Mouse (Mus musculus) right cerebral cortex, adult 2 months (tissue): ENCODE measurements at regions not wholly inside any gene's neighbourhood (a gene's known extent, or its start where the extent isn't known, plus 50 kb on each side); places are given as distances from the start of the nearest gene placed in this dataset.
A peak's percentile ranks its signal among the peaks of the same experiment; 100 is the strongest.

Experiments used
- DNase-seq, 2 experiments: peaks; one replicate each; pipeline ENCODE4 v3.0.0; 2021 to 2022; ENCODE audit warnings: low spot score in 2 of 2

- DNase-seq = no peak
Observed at GRCm38 (mm10) chr14:73952511-73952910, 291.5 kb downstream of the Gm21750 start.

- DNase-seq = no peak
Observed at GRCm38 (mm10) chr14:73978694-73979093, 317.7 kb downstream of the Gm21750 start.

DNA sequence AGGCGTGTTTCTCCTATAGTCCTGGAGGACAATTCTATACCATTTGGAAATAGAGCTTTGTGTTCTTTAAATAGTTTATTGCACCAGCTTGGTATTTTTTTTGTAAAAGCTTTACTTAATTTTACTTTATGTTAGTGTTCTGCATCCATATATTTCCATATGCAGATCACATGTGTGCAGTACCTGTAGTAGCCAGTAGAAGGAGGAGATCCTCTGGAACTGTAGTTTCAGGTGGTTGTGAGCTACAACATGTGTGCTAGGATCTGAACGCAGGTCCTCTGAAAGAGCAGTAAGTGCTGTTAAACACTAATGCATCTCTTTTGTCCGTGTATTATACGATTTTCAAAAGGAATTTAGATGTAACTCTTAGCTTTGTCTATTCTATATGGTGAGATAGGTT, 335.2 kb downstream of the Gm21750 start:
- DNase-seq = no peak

DNA sequence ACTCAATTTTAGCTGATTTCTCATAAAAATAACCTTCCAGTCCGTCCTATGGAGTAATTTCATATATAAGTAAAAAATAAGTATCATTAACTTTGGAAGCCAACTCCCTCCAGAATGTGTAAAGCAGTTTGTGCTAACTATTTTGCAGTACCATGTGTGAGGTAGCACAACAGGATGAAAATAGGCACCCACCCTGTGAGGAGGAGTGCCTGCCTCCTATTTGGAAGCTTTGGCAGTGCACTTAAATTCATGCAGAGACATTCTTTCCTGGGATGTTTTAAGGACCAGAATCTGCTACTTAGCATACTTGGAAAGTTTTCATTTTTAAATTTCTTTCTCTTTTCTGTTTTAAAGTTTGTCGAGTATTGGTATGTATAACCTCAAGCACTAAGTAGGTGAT, 336.8 kb downstream of the Gm21750 start:
- no peak for DNase-seq

DNA sequence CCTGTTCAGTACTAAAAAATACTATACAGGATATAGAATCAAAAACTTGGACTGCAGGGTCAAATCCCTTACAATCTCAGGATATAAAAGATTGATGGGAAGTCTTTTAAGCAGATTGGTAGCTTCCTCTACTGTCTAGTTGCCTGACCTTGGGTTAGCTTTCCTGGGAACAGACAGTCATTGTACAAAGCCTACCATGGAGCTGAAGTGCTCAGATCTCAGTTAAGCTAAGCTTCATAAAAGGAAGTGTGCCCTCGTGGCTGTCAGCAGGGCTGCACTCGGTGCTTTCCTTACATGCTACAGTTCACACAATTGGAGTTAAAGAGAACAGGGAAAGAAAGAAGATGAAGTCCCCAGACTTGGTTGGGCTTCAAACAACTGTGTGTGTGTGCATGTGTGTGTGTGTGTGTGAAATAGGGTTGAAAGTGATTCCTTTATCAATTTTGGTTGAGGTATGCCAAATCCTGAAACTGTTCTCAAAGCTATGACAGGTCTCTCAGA, 338.4 kb downstream of the Gm21750 start:
- DNase-seq = no peak

GRCm38 (mm10) chr14:74006911-74007310, 345.9 kb downstream of the Gm21750 start:
- no peak for DNase-seq

GRCm38 (mm10) chr14:74011555-74011954, 350.5 kb downstream of the Gm21750 start:
- DNase-seq = no peak

DNA sequence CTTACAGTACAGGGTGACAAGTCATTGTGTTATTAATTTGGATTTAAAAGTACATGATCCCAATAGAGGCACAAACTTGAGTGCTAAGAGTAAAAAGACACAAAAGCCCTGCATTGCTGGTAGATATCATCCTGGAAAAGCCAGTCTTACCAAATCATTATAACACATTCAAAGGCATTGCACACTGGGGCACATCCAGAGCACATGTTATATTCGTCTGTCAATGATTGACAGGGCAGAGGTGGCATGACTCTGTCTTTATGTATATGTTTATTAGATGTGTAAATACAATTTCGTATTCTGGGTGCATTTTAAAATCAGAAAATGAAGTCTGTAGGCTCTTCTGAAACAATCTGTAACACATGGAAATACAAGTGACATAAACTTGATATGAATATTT, 358.4 kb downstream of the Gm21750 start:
- no peak for DNase-seq

DNA sequence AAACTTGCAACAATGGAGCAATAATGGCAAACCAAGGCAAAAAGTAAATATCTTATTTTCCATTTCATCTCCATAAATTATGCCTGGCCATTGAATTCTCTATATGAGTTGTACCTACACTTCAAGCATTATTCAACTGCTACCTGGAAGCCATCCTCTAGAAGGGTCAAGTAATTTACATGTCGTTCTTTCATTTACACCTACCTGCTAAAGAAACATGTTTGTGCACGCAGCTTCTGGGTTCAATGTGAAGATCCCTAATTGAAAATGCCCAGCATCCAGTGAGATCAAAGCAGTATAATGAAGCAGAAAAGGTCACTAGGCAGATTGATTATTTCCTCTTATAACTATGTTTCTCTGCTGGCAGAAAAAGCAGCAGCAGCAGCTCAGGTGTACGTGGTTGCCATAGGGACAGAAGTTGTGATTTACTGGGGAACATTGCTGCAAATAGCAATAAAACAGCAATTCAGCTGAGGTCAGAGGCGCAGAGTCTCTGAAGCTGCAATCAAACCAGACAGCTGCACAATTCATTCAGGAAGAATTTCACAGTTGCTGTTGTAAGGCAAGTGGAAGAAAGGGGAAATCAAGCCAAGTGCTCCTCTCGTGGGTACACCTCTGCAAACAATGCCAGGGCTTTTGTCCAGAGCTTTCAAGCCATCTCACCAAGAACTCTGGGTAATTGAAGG, 386.1 kb downstream of the Gm21750 start:
- DNase-seq = no peak

- no peak for DNase-seq
Observed at GRCm38 (mm10) chr14:74047695-74048280, 386.8 kb downstream of the Gm21750 start.

- no peak for DNase-seq
Observed at GRCm38 (mm10) chr14:74048386-74048785, 387.4 kb downstream of the Gm21750 start.

- no peak for DNase-seq
Observed at GRCm38 (mm10) chr14:74066051-74066450, 405.0 kb downstream of the Gm21750 start.

DNA sequence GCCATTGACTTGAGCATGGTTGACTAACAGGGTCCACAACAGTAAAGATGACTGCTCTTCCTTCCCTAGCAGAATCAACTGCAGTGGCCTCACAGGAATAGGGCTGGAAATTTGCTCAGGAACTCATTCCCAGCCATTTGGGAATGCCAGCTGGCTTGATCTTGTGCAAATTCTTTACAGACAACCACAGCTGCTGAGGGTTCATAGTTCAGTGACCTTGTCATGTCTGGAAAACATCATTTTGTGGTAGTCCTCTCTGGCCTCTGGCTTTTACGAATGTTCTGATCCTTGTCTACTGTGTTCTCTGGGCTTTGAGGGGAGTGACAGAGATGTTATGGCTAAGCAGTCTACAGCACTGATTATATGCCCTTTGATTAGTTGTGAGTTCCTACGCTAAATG, 432.0 kb downstream of the Gm21750 start:
- DNase-seq = no peak

DNA sequence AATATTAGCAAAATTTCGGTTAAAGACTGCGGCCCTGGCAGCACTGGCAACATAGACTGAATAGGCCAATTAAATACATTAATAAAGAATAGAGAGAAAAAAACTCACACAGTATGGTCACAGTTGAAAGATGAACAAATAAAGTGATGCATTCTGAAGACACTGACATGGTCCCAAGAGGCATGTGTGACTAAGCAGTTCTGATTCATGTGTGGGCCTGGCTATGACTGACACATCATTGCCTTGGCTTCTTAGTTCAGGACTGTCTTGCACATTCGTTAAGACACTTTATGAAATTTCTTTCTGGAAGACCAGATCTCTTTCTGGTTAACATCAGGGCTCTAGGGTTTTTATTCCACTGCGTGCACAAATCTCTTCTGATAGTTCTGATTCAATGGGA, 438.7 kb downstream of the Gm21750 start:
- no peak for DNase-seq

DNA sequence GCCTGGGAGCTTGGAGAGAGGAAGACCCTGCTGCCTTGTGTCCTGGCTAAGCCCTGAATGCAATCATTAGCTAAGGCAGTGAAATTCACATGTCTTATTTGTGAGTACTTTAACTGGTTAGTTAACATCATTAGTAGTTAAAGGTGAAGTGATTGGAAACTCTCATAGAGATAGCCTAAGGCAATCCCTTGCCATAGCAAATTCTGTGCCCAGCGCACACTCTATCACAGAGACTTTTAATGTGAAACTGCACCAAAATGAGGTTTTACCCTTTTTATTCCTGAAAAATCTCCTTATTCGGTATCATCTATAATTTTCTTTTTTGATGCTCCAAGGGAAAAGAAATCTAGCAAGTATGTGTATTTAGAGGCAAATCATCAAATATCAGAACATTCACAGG, 451.6 kb downstream of the Gm21750 start:
- no peak for DNase-seq

- peak; percentile 60 to 62 for DNase-seq
Observed at GRCm38 (mm10) chr14:74113116-74113515, 452.1 kb downstream of the Gm21750 start.

DNA sequence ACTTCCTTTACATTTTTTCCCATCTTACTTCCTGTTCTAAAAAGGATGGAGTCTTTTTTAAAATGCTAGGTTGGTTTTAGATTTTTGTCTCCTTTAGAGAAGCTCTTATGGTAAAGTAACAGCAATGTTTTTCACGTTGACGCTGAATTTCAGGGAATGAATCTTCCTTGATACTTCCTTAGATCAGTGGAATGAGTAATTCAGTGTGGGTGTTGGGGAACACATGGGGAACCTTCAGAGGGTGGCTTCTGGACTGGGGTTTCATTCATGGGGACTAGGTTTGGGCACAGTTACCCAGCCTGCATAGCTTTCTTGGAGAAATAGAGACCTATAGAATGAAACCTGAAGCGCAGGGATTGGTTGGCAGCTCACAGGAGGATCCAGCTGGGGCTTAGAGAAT, 452.5 kb downstream of the Gm21750 start:
- DNase-seq = peak; percentile 12 to 34

DNA sequence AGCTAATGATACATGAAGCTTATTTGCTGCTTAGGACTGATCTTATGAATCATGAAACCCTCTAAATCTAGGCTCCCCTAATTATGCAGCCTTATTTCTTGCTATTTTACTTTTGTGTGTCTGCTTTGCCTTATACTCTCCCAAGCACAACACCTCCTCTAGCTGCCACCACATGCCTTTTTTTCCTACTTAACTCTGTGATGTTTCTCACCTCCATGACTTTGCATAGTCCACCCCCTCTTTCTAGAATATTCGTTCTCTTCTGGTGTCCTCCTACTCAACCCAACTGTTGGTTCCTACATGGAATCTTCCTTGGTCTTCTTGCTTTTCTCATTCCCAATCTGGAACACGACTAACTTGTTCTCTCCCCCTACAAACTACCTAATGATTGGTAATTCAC, 456.7 kb downstream of the Gm21750 start:
- DNase-seq = no peak

DNA sequence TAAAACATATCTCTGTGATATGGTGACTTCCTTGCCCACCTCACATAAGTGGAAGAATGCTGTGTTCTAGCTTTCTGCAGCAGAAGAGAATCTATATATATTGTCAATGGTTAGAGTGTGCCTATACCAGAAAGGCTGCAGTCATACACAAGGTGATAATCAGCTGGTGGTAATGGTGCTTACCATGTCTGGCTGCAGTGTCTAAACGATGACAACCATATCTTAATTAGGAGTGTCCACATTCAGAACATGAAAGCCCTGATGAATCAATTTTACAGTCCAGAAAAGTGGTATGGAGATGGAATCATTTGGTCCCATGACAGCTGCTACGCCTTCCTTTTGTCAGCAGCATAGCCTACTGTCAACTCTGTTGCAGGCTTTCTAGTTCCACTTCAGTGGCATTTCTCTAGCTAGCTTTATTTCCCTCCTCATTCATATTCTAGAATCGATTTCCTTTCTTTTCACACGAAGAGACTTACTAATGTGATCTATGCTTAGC, 484.2 kb downstream of the Gm21750 start:
- DNase-seq = no peak

GRCm38 (mm10) chr14:74166221-74166620, 474.4 kb upstream of the Htr2a start:
- no peak for DNase-seq

- DNase-seq = no peak
Observed at GRCm38 (mm10) chr14:74169131-74169875, 471.3 kb upstream of the Htr2a start.

- no peak for DNase-seq
Observed at GRCm38 (mm10) chr14:74180066-74180465, 460.6 kb upstream of the Htr2a start.

- DNase-seq = no peak
Observed at GRCm38 (mm10) chr14:74182996-74183395, 457.6 kb upstream of the Htr2a start.
